Mouse (Mus musculus) CH12.LX (cell line): Measurements from ENCODE around the gene Tmem221.

ENCODE experiments used
- CHD2 ChIP-seq: IDR thresholded peaks from 2 replicates; pipeline ENCODE4 v1.6.1; 2011; ENCODE audit warnings: low read length, improper control_type of control experiment
- CTCF ChIP-seq, 2 experiments: IDR thresholded peaks in 1 of 2; conservative IDR thresholded peaks in 1 of 2; 2 replicates each; pipeline ENCODE4 v1.5.1; 2011 to 2012; ENCODE audit warnings: low read depth in 2 of 2, low read length in 2 of 2, improper control_type of control experiment in 1 of 2, inconsistent platforms in 1 of 2, mild to moderate bottlenecking in 1 of 2, moderate library complexity in 1 of 2
- ELF1 ChIP-seq: IDR thresholded peaks from 2 replicates; pipeline ENCODE4 v1.6.1; 2014; ENCODE audit warnings: low read depth, mild to moderate bottlenecking, inconsistent platforms, low read length, improper control_type of control experiment
- EP300 ChIP-seq: IDR thresholded peaks from 2 replicates; pipeline ENCODE4 v1.6.1; 2011; ENCODE audit warnings: low read length, improper control_type of control experiment
- POLR2A ChIP-seq: IDR thresholded peaks from 2 replicates; pipeline ENCODE4 v1.6.1; 2011; ENCODE audit warnings: low read depth, mild to moderate bottlenecking, improper control_type of control experiment, low read length
- USF1 ChIP-seq: IDR thresholded peaks from 2 replicates; pipeline ENCODE4 v1.6.1; 2014; ENCODE audit warnings: low read depth, mild to moderate bottlenecking, inconsistent platforms, low read length, improper control_type of control experiment
- ZC3H11A ChIP-seq: IDR thresholded peaks from 2 replicates; pipeline ENCODE4 v1.6.1; 2012; ENCODE audit warnings: low read depth, mild to moderate bottlenecking, inconsistent platforms, low read length, improper control_type of control experiment

GRCm38 (mm10) chr8:71588762-71589161 lies 30.1 kb upstream of the Tmem221 start:
- TF ChIP-seq EP300 = peak; percentile 66
- no peak for TF ChIP-seq CTCF (conservative IDR thresholded peaks at IDR 0.05 in 1 of 2, IDR thresholded peaks at IDR 0.05 in 1 of 2; ENCODE audit: low read depth in 2 of 2, low read length in 2 of 2)
- TF ChIP-seq USF1 = no peak
- no peak for TF ChIP-seq ZC3H11A
- peak; percentile 30; the same call in 1 of the 2 replicates for TF ChIP-seq CHD2
- no peak for TF ChIP-seq POLR2A
- no peak for TF ChIP-seq ELF1
